Mouse (Mus musculus) forebrain, embryonic 10.5 days (tissue): Measurements from ENCODE around the gene 1700020L24Rik. TPM values are rescaled to one million over a fixed set of nuclear protein-coding genes. Genes with fewer than 3 reads are reported as not detected.

Experiments
- DNase-seq: peaks from one replicate; pipeline ENCODE4 v3.0.0-alpha.2; 2017; ENCODE audit warnings: low spot score; ENCODE audit errors: extremely low spot score
- H3K27ac ChIP-seq: fragments of 300-500 bp; sonication (generic); 2 replicates; pipeline ENCODE4 v1.5.1; 2016; ENCODE audit warnings: mild to moderate bottlenecking
- H3K27me3 ChIP-seq: fragments of 300-500 bp; sonication (generic); 2 replicates; pipeline ENCODE4 v1.6.1; 2016; ENCODE audit warnings: mild to moderate bottlenecking; ENCODE audit not compliant: poor library complexity, severe bottlenecking
- H3K36me3 ChIP-seq: fragments of 300-500 bp; sonication (generic); replicated peaks from 2 replicates; pipeline ENCODE4 v1.6.1; 2016; ENCODE audit warnings: mild to moderate bottlenecking, moderate library complexity
- H3K4me1 ChIP-seq: fragments of 300-500 bp; sonication (generic); 2 replicates; pipeline ENCODE4 v1.6.1; 2016
- H3K4me3 ChIP-seq: fragments of 300-500 bp; sonication (generic); 2 replicates; pipeline ENCODE4 v1.5.1; 2016; ENCODE audit warnings: mild to moderate bottlenecking, moderate library complexity
- H3K9me3 ChIP-seq: fragments of 300-500 bp; sonication (generic); 2 replicates; pipeline ENCODE4 v1.6.1; 2016; ENCODE audit warnings: mild to moderate bottlenecking, moderate library complexity
- WGBS: fragments of 180-500 bp; shearing (Covaris S2); methylation state at CpG from one replicate; pipeline ENCODE4 v1.1.7; 2016; 5-methylcytosine and 5-hydroxymethylcytosine counted together
- polyA plus RNA-seq: library from polyadenylated mRNA; unstranded; fragments of >200 nt; fragmentation: Nextera tagmentation; extraction: Ambion mirVana; gene quantifications from 2 replicates; pipeline ENCODE4 v1.2.1, GENCODE M21; 2016

Gene 1700020L24Rik
- polyA plus RNA-seq, result 0.25 and 0.36 TPM in 2 replicates

DNA sequence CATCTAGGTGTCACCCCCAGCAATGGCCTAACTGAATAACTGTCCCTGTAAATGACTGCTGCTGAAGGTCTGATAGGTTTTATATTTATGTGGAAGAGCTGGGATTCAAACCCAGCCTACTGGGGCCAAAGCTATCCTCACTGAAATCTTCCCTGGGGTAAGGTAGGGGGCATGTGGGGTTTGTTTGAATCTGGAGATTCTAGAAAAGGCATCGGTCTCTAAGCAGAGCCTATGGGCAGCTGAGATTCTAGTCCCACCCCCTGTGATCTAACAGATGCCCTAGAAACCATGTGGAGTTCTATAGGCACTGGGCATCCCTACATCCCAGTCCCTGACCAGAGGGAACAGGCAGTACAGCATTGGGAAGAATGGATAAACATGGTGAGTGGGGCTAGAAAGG lies at the start of gene 1700020L24Rik:
1700020L24Rik (plus strand) TSS at position 301 of the 400 bp plus-strand sequence.
- H3K27ac ChIP-seq, result no peak within 1 kb of the TSS
- H3K36me3 ChIP-seq, result no peaks in the 10 kb centered on the region
- H3K4me1 ChIP-seq, result peaks cover 20% of the 10 kb centered on the region
- WGBS, result 87% methylated on average over 1 of the region's 1 CpGs
- DNase-seq, result no peak
- H3K4me3 ChIP-seq, result no peak within 1 kb of the TSS
- H3K27me3 ChIP-seq, result peaks cover 34% of the 10 kb centered on the region
- H3K9me3 ChIP-seq, result no peaks in the 10 kb centered on the region

DNA sequence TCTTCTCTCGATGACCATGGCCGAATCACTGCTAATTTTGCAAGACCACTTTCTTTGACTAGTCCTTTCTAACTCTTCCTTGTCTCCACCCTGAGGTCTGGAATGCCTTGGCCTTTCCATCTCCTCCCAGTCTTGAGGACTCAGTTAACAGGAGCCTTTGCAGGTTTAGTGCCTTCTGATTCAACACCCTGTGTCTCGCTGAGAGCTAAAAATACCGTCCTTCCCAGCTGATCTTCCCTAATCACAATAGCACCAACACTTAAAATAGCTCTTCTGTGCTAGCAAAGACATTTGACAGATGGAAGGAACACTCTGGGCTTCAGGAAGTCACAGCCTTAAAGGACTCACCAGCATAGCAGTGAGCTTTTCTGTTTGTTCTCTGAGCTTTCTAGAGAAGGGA lies 44.4 kb upstream of the 1700020L24Rik start:
- peaks cover 69% of the 10 kb centered on the region for H3K36me3 ChIP-seq

DNA sequence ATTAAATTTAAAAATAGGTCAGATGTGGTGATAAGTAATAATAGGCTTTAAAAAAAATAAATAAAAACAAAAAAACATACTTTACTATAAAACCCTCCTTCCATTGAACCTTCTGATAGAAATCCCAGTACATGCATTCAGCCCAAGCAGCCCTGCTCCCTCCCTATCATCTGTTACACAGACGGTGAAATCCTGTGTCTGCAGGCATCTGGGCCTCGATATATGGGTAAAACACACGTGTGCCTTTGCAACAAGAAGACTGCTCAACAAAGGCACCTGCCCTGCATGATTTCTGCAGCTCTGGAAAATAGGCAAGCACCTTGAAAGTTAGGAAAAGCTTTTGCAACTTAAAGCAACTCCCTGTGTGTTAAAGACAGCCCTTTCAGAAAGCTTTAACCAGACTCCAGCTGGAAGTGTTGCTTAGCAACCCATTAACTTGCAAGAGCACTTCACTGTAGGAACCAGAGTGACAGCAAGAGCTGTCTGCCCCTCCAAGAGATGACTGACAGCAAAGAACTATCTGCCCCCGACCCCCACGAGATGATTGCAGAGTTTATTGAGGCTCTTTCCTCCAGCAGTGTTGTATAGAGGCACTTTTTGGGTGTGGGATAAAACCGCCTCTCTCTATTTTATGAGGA lies 42.6 kb upstream of the 1700020L24Rik start:
- Histone ChIP-seq H3K4me3 (no peak overlapping the region), H3K36me3 (peaks cover 67% of the 10 kb centered on the region), H3K27ac (no peak overlapping the region), H3K9me3 (no peaks in the 10 kb centered on the region), H3K4me1 (peaks cover 15% of the 10 kb centered on the region), H3K27me3 (no peaks in the 10 kb centered on the region)
- DNase-seq, result no peak
- WGBS, result 40% methylated on average over 6 of the region's 6 CpGs

More for the DNA sequence above, 44.4 kb upstream of the 1700020L24Rik start:
- Histone ChIP-seq H3K9me3 (no peaks in the 10 kb centered on the region), H3K27ac (no peak overlapping the region), H3K27me3 (no peaks in the 10 kb centered on the region), H3K4me3 (no peak overlapping the region), H3K4me1 (peaks cover 15% of the 10 kb centered on the region)
- no peak for DNase-seq
- 93% methylated on average over 4 of the region's 4 CpGs for WGBS

- Histone ChIP-seq H3K36me3 (peaks cover 52% of the 10 kb centered on the region), H3K9me3 (no peaks in the 10 kb centered on the region), H3K4me3 (no peak overlapping the region), H3K27ac (no peak overlapping the region), H3K27me3 (no peaks in the 10 kb centered on the region), H3K4me1 (peaks cover 15% of the 10 kb centered on the region)
- WGBS, result 94% methylated on average over 7 of the region's 7 CpGs
- DNase-seq, result no peak
These were observed 39.9 kb upstream of the 1700020L24Rik start for GRCm38 (mm10) chr11:83397626-83398025.

DNA sequence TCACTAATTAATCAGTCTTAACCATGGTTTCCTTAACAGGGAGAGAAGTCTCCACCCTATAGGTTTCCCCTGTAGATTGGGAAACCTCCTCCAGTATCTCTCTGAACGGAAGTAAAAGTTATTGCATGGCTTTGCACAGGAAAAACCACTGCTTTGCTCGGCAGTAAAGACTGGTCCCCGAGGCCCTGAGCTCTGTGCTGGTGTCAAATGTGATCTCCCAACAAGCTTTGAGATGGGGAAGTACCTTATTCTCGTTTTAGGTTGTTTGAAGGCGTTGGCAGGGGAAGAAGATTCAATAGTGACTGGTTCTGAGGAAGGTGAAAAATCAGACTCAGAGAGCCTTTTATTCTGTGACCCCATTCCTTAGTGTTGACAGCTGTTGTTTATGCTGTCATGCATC lies 38.8 kb upstream of the 1700020L24Rik start:
- H3K27me3 ChIP-seq, result no peaks in the 10 kb centered on the region
- no peak for DNase-seq
- H3K36me3 ChIP-seq, result peaks cover 52% of the 10 kb centered on the region
- H3K4me1 ChIP-seq, result peaks cover 15% of the 10 kb centered on the region
- H3K27ac ChIP-seq, result no peak overlapping the region
- no peaks in the 10 kb centered on the region for H3K9me3 ChIP-seq
- WGBS, result 88% methylated on average over 5 of the region's 5 CpGs
- H3K4me3 ChIP-seq, result no peak overlapping the region

GRCm38 (mm10) chr11:83403787-83404186 lies 33.7 kb upstream of the 1700020L24Rik start:
- Histone ChIP-seq H3K9me3 (no peaks in the 10 kb centered on the region), H3K27ac (no peak overlapping the region), H3K4me1 (peaks cover 5% of the 10 kb centered on the region), H3K4me3 (no peak overlapping the region), H3K36me3 (peaks cover 37% of the 10 kb centered on the region), H3K27me3 (peaks cover 13% of the 10 kb centered on the region)
- no peak for DNase-seq
- 88% methylated on average over 7 of the region's 7 CpGs for WGBS

DNA sequence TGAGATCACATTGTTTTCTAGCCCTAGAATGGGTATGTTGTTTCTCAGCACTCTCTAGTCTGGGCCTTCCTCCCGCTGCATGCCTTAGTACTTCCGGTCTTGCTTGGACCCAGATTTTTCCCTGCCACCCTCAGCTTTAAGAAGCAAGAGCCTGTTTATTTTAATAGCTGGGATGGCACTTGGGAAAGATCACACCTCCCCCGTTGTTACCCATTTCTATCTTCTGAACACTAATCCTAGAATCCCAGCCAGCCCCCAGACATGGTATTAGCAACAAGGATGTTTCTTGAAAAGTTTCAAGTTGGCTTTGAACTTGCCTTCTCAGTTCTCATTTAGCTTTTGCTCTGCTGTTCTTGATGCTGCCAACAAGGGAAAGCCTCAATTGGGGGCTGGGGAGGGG lies 31.1 kb upstream of the 1700020L24Rik start:
- no peak for DNase-seq
- no peak overlapping the region for H3K4me3 ChIP-seq
- H3K36me3 ChIP-seq, result peaks cover 26% of the 10 kb centered on the region
- no peak overlapping the region for H3K27ac ChIP-seq
- WGBS, result 71% methylated on average over 3 of the region's 3 CpGs
- peaks cover 32% of the 10 kb centered on the region for H3K27me3 ChIP-seq
- peaks cover 22% of the 10 kb centered on the region for H3K4me1 ChIP-seq
- no peaks in the 10 kb centered on the region for H3K9me3 ChIP-seq

DNA sequence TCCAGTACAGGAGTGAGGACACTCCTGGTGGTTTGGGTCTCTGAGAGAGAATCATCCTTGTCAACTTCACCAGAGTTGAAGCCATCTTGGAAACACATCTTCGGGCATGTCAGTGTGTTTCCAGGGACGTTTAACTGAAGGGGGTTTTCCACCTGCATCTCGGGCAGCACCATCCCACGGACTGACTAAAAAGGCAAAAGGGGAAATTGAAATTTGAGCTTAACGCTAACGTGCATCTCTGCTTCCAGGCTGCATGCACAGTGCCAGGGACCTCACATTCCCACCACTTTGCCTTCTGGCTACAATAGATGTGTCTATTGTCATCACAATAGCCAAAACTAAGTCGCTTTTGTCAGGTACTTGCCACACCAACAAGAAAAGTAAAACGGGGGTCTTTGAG lies 29.2 kb upstream of the 1700020L24Rik start:
- DNase-seq, result no peak
- Histone ChIP-seq H3K27me3 (peaks cover 49% of the 10 kb centered on the region), H3K4me3 (no peak overlapping the region), H3K36me3 (peaks cover 14% of the 10 kb centered on the region), H3K9me3 (no peaks in the 10 kb centered on the region), H3K4me1 (peaks cover 22% of the 10 kb centered on the region), H3K27ac (no peak overlapping the region)
- 52% methylated on average over 8 of the region's 8 CpGs for WGBS

- peak within 1 kb of the TSS; percentile 88 for H3K27ac ChIP-seq
- DNase-seq, result peak; percentile 41
- 2% methylated on average over 43 of the region's 44 CpGs for WGBS
- peaks cover 5% of the 10 kb centered on the region for H3K36me3 ChIP-seq
- no peaks in the 10 kb centered on the region for H3K9me3 ChIP-seq
- peaks cover 53% of the 10 kb centered on the region for H3K27me3 ChIP-seq
- peaks cover 22% of the 10 kb centered on the region for H3K4me1 ChIP-seq
- H3K4me3 ChIP-seq, result peak within 1 kb of the TSS; percentile 85
These were observed 28.3 kb upstream of the 1700020L24Rik start, which contains the start of gene Rasl10b for GRCm38 (mm10) chr11:83409087-83409754. Gene Rasl10b (plus strand): TSS chr11:83409137.

- Histone ChIP-seq H3K4me1 (peaks cover 22% of the 10 kb centered on the region), H3K36me3 (no peaks in the 10 kb centered on the region), H3K4me3 (peak overlapping the region; percentile 85), H3K27ac (peak overlapping the region; percentile 88), H3K27me3 (peaks cover 53% of the 10 kb centered on the region), H3K9me3 (no peaks in the 10 kb centered on the region)
- under 1% methylated on average over 34 of the region's 40 CpGs for WGBS
- no peak for DNase-seq
These were observed 27.6 kb upstream of the 1700020L24Rik start for GRCm38 (mm10) chr11:83409792-83410291.

DNA sequence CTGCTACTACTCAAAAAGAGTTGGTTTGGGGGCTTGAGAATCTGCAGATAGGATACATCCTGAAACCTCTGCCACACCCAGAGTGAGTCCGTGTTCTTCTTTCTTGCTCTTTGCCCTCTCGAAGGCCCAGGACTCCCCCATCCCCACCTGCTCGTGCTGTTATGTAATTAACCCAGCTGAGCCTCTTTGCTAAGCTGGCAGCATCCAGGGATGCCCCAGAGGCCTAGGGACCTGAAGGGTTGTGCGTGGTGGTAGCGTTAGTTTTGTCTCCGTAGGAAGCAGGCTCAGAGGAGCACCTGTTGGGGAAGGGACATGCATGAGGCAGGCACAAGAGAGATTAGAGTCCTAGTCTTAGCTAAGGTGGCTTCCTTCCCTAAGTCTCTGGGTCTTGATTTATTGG lies 27.0 kb upstream of the 1700020L24Rik start:
- peak overlapping the region; percentile 88 for H3K27ac ChIP-seq
- H3K4me1 ChIP-seq, result peaks cover 22% of the 10 kb centered on the region
- no peaks in the 10 kb centered on the region for H3K9me3 ChIP-seq
- H3K27me3 ChIP-seq, result peaks cover 53% of the 10 kb centered on the region
- H3K36me3 ChIP-seq, result no peaks in the 10 kb centered on the region
- H3K4me3 ChIP-seq, result peak overlapping the region; percentile 85
- no peak for DNase-seq
- 29% methylated on average over 6 of the region's 6 CpGs for WGBS

- Histone ChIP-seq H3K9me3 (no peaks in the 10 kb centered on the region), H3K27me3 (peaks cover 75% of the 10 kb centered on the region), H3K36me3 (no peaks in the 10 kb centered on the region), H3K4me3 (no peak overlapping the region), H3K4me1 (peaks cover 30% of the 10 kb centered on the region), H3K27ac (no peak overlapping the region)
- WGBS, result 13% methylated on average over 5 of the region's 5 CpGs
- peak; percentile 52 for DNase-seq
These were observed 20.4 kb upstream of the 1700020L24Rik start for GRCm38 (mm10) chr11:83417080-83417479.

GRCm38 (mm10) chr11:83417708-83418107 lies 19.8 kb upstream of the 1700020L24Rik start:
- Histone ChIP-seq H3K27me3 (peaks cover 75% of the 10 kb centered on the region), H3K27ac (no peak overlapping the region)
- 82% methylated on average over 7 of the region's 7 CpGs for WGBS

More at GRCm38 (mm10) chr11:83417708-83418107, 19.8 kb upstream of the 1700020L24Rik start:
- Histone ChIP-seq H3K9me3 (no peaks in the 10 kb centered on the region), H3K36me3 (no peaks in the 10 kb centered on the region), H3K4me3 (no peak overlapping the region), H3K4me1 (peaks cover 30% of the 10 kb centered on the region)
- DNase-seq, result no peak
